Mouse (Mus musculus) ovary, adult 18-20 months (tissue): ENCODE results near the gene Padi6.

Experiments
- DNase-seq: peaks from one replicate; pipeline ENCODE4 v3.0.0; 2022; ENCODE audit warnings: low spot score, mixed read lengths

Padi6 gene

DNA sequence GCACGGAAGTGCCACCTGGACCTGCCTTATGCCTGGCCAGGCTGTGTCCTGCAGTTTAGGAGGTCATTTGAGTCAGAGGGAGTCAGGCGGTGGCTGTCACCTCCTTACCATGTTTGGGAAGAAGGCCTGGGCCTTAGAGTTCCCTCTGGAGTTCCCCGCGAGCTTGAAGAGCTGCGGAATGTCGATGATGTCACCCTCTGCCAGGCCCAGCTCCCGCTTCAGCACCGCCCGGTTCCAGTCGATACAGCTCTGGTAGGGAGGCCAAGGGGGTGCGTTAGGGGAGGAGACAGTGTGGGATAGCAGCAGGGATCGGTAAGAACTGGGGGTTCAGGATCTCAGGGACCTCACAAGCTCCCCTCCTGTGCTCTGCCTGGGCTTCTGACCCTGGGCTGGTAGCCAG, 5.5 kb upstream of the Padi6 start:
- no peak for DNase-seq

DNA sequence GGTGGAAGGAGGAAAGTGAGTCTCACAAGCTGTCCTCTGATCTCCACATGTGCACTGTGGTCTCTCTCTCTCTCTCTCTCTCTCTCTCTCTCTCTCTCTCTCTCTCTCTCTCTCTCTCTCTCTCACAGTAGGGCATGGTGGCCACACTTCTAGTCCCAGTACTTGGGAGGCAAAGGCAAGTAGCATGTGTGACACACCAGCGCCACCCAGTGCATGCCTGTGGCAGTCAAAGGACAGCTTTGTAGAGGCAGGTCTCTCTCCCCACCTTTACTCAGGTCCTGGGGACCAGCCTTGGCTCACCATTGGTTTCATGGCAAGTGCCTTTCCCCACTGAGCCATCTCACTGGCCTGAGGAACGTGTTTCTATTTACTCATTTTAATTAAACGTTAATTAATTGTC, 2.2 kb upstream of the Padi6 start:
- DNase-seq, result no peak

DNA sequence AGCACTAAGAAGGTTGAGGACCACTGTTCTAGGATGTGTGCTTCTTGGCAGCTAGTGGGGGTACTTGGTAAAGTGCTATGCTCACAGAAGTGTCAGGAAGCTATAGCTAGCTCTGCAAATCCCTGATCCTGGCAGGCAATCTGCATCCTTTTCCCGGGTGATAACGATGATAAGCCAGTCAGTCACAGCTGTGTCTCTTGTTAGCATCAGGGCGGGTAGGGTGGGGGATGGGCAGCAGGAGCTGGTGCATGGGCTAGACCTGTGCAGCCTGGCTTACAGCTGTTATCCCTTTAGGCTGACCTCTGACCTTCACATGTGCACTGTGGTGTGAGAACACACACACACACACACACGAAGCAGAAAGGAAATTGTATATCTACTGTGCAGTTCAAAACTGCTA, 643 bp upstream of the Padi6 start:
- no peak for DNase-seq

DNA sequence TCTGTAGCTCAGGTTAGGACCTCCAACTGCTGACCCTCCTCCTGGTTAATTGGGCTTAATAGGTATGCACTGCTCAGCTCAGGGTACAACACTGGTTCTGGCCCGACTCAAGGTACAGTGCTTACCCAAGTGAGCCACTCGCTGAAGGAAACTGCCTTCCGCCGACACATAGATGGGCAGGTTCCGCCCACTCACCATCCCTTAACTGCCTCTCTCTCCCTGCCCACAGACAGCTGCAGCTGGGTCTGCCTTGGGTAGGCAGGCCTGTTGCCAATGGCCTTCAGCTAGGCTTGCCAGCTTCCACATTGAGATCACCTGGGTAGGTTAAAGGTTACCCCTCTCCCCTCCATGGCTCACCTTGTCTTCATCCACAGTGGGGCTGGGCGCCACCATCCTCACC, 1.0 kb downstream of the Padi6 start:
- no peak for DNase-seq

DNA sequence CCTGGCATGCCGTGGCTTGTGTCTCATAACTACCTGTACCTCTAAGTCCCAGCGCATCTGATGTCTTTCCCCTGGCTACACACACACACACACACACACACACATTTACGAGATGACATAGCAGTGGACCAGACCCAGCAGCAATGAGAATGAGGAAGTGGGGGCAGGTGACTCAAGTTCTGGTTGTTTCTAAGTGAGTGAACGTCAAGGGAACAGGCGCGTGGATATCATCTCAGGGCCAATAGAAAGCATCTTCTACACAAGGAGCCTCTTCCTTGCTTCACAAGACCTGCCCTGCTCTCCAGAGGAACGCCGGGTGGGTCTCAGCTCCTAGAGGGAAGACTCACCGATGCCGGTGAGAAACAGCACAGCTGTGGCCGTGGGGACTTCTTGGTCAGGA, 1.8 kb downstream of the Padi6 start:
- no peak for DNase-seq

DNA sequence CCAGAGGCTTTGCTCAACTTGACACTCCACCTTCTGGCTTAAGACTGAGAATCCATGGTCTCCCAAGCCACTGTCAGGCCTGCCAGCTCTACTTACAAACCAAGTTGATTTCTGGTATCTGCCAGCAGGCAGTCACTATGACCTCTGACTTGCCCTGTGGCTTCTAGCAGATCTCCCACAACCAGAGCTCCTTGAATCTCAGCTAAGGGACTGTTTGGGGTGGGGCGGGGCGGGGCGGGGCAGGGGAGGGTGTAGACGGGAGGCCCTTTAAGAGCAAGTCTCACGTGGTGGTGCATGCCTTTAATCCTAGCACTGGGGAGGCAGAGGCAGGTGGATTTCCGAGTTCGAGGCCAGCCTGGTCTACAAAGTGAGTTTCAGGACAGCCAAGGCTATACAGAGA, 9.6 kb downstream of the Padi6 start:
- no peak for DNase-seq

DNA sequence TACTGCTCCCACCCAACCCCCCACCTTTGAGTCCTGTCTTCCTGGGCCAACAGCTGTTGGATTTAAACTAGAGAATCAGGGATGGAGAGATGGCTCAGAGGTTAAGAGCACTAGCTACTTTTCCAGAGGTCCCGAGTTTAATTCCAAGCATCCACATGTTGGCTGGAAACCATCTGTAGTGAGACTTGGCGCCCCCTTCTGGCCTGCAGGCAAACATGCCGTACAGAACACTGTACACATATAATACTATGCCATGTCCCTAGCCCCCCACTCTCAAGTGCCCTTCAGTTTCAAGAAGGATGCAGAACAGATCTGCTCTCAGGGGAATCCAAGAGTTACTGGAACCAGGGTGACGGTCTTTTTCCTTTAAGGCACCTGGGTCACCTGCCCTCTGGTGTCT, 10.8 kb downstream of the Padi6 start:
- no peak for DNase-seq

DNA sequence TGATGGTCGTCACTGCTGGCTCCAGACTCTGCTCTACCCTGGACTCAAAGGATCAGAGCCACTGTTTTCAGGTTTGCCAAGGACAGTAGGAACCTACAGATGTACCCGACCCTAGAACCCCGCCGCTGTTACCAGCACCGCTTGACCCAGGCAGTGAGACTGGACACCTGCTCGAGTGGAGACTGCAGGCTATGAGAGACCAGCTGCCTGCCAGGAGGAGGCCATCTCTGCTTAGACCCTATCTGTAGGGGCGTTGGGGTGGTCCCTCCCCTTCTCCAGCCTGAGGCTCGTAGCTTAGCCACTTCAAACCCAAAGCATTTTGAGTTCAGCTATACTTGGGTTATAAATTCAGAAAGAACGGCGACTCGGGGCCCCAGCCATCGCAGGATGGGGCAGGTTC, 15.5 kb downstream of the Padi6 start:
- DNase-seq, result no peak

DNA sequence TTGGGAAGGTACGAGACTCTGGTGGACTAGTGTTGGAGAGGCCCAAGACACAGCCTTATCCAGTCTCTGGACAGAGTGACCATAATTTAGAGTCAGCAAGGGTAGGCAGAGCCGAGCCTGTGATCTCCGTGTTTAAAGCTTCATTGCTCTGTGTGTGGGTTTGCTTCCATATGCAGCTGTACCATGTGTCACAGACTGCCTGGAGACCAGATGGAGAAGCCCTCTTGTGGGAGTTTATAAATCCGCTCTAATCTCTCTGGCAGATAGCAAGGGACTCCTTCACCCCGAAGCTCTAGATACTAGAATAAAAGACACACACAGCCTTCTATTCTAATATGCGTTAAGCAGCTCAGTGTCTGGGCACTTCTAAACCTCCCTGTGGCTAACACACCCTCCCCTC, 17.7 kb downstream of the Padi6 start:
- DNase-seq, result no peak

DNA sequence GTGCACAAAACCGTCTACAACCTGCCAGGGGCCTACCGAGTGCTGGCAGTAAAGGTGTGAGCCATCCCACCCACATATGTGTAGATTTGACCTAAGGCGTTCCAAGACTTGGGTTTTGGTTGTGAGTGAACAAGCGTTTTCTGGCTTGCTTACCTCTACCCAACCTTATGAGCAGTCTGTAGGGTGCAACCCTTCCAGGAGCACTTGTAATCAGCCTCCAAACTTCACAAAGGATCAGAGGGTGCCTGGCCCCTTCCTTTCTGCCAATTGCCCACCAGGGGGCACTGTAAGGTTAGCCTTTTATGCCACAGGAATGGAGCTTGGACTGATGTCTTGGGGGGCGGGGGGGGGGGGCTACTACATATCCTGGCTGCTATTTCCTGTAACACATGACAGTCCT, 18.6 kb downstream of the Padi6 start:
- no peak for DNase-seq

DNA sequence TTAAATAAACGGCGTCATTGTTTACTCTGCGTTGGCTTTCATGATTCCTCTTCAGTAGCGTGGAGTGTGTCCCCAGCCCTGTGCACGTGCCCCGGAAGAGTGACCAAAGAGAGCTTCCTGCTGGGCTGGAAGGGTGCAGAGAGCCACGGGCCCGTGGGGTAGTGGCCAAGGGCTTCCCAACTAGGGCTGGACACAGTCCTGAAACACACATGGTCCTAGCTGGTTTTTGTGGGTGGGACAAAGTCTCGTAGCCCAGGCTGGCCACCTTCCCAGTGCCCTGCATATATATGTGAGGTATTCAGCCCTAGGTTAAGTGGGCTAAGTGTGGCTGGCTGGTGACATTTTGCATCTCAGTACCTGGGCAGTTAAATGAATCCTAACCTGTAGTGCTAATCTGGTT, 19.3 kb downstream of the Padi6 start:
- DNase-seq, result no peak

DNA sequence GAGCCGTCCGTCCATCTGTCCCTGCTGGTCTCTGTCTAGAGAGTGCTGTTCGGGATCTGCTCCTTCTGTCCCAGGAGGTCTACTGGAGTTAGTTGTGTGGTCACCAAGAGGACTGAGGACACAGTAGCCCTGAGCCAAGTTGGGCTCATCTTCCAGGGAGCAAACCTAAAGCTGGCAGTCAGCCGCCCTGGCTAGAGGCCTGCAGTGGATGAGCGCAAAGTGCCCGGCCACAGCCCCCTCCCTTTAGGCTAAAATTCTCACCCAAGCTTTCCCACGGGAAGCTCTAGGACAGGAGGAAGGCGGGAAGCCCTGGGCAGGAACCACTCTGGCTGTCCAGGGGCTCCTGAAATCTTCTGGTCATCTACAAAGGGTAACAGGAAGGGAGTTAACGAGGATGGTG, 19.7 kb downstream of the Padi6 start:
- DNase-seq, result no peak

DNA sequence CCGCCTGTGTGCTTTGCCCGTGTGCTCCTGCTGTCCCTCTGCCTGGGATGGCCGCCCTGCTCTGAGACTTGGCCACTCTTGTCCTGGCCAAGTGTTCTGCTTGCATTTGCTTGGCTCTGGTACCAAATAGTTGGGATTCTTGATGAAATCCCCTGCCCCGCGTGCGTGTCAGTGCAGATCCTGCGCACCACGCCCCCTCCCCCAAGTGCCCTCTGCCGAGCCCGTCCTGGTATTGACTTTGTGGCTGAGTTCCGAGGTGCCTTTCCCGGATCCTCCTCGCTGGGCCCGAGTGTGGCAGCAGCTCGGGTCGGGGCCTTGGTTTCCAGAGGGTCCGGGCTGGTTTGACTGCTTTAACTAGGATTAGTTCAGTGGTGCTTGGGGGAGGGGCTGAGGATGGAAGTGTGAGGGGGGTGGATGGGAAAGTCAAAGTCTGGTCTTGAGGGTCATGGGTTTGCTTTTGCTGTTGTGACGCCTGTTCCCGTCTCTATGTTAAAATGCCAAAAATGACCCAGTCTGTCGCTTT, 20.4 kb downstream of the Padi6 start:
- DNase-seq, result no peak

DNA sequence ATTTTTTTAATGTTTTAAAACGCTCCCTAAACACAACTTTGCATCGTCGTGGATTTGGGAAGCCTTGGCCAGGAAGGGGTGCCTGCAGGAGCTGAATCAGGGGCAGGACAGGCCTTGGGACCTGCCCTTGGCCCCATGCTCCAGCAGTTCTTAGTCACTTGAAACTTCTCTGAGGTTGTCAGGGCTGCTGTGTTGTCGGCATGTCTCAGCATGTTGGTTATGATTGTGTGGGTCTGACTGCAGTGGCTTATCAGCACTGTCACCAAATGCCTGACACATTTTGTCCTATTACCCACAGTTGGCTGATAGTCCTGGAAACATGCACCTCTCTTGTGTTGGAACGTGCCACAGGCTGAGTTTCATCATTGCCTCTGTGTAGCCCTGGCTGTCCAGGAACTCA, 22.4 kb downstream of the Padi6 start:
- no peak for DNase-seq

DNA sequence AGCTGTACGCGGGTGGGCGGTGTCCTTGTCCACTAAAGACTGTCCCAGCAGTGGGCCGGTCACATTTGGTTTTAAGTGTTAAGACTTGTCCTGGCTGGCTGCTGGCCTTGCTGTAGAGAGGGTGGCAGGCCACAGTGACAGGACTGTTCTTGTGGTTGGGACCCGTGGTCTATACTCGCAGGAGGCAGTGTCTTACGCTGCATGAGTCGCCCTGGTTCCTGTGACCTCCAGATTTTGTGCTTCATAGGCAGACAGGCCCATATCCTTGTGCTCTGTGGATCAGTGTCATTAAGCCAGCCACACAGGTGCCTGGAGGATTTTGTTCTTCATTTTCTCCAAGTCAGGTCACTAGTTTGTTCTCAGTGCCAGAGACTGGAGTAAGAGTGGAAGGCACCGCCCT, 24.0 kb downstream of the Padi6 start:
- no peak for DNase-seq

DNA sequence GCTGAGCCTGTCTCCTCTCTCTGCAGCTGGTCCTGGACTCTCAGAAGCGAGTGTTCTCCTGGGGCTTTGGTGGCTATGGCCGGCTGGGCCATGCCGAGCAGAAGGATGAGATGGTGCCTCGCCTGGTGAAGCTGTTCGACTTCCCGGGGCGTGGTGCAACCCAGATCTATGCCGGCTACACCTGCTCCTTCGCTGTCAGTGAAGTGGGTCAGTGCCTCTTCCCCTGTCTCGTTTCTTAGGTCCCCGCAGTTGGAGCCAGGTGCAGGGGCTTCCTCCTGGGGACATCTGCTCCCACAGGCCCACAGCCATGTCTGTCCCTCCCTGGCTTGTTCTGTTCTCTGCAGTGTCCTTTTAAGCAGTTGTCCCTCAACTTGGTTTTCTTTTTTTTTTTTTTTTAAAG, 25.4 kb downstream of the Padi6 start:
- DNase-seq, result no peak

DNA sequence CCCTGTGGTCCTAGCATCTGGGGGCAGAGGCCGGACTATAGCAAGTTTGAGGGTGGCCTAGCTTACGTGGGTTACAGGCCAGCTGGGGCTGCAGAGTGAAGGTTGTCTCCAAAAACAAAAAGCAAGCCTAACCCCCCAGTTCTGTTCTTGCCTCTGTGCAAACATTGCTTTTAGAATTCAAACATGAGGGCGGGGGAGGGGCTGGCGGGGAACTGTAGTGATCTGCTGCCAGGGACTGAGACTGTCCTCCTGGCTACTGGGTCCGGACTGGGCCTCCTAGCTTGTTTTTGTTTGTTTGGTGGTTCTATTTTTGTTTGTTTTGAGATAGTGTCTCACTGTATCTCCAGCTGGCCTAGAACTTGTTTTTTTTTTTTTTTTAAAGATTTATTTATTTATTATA, 27.9 kb downstream of the Padi6 start:
- DNase-seq, result no peak

DNA sequence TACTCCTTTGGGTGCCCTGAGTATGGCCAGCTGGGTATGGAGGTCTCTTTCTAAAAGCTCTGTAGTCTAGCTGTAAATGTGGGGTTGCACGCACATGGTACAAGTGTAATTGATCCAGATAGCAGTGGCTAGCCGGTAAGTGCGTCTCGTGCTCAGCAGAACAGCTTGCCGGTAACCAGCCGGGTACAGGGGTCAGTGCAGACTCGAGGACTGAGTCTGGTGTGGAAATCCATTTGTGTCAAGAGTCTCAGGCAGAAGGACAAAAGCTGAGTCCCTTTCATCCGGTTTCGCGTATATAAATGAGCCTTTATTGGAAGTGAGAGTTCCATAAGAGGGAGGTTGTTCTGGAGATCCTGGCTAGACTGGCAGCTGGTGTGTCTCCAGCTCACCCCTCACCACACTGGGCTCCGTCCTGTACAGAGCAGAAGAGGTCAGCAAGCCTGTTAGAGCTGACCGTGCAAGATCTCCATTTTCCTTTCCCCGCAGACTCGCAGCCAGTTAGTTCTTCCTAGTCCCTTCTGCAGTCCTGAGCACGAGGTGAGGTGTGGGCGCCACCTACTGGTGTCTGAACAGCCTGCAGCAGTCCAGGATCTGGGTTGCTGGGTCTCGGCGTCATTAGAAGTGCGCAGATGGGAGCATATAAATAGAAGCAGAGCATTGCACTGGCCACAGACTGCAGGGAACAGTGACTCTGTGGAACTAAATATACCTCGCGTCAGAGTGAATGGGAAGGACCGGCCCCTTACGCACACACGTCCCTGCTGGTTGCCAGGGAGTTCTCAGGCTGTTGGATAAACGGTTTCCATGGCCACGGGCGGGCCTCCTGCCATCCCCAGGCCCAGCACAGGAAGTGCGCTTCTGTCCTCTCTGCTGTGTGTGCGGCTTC, 28.7 kb downstream of the Padi6 start:
- DNase-seq, result peak; percentile 63

DNA sequence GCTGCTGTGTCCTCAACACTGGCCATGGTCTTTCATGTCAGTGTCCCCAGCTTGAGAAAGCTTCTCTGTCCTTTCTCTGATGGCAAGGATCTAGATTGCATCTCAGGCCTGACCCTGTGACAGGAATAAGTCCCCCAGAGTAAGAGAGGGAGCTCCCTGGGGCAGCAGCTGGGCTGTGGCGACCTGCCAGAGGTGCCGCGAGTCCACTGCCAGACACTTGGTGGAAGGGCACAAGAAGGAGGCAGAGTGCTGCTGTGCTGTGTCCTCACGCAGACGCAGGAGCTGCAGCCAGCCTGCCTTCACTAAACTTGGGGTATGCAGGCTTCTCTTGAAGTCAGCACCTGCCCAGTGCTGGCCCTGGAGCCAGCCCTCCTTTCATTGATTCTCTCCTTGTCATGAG, 31.1 kb downstream of the Padi6 start:
- no peak for DNase-seq

DNA sequence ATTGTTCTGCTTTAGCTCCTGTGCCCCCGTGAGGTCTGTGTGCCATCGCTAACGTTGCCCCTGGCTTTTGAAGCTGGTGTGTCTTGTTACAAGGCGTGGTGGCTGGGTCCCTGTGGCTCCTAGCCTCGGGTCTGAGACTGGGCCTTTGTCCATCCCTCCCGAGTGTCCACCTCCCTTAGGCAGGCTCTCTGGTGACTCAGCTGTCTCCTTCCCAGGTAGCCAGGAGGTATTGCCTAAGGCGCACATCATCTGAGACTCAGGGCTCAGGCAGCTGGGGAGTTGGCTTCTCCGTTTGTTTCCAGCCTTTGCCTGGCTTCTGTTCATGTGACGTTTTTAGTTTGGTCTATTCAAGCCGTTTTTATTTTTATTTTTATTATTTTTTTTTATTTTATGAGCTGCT, 31.7 kb downstream of the Padi6 start:
- DNase-seq, result no peak

DNA sequence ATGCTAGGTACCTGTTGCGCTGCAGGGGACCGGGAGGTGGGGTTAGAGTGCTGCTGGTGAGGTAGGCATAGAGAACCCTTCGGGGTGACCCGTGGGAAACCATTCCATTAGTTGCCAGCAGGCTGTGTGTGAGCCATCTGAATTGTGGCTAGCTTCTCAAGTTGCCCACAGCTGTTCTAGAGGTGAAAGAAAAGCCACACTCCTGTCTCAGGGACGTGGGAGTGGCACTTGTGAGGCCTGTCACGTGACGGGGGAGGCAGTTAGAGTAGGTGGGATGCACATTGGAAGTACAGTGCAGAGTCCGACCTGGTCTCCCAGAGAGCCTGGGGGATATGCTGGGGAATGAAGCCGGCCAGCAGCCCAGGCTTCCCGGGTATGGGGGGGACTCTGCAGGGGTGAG, 32.8 kb downstream of the Padi6 start:
- no peak for DNase-seq

DNA sequence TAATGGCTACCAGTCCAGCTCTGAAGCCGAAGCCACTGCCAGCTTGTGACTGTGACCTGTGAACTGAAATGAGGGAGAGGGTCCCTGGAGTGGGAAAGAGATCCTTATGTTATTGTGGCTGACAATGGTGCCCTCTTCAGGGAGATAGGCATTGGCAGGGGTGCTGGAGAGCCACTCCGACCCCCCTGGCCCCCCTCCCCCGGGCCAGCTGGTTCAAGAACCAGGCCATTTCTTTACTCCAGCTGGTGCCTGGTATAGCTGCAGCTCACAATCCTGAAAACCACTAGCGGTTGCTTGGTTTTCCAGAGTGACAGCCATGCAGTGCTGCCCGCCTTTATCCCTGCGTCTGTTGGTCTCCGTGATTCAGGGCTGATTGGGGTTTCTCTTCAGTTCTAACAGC, 33.3 kb downstream of the Padi6 start:
- DNase-seq, result no peak

DNA sequence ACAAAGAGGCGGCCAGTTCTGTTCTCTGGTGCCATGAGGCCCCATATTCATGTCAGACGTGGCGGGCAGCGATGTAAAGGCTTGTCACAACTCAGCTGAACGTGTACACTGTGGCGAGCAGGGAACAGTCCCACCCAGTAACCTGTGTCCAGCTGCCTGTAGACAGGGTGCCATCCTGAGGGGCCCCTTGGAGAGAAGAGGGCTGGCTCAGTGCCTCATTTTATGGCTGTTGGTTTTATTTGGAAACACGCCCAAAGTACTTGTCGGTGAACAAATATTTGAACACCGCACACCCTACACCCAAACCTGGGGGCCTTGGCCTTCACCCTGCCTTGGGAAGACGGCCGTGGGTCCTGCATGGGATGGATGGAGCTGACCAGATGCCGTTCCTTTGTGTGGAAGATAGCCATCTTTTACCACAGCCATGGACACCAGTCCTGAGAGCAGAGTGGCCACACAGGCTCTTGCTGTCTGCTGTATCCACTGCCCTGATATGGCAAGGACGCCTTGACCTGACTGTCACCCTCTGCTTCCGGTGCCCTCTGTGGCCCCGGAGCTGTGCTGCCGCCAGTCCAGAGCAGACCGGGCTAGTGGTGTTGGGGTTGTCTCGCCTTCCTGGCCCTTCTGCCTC, 34.0 kb downstream of the Padi6 start:
- DNase-seq, result no peak

DNA sequence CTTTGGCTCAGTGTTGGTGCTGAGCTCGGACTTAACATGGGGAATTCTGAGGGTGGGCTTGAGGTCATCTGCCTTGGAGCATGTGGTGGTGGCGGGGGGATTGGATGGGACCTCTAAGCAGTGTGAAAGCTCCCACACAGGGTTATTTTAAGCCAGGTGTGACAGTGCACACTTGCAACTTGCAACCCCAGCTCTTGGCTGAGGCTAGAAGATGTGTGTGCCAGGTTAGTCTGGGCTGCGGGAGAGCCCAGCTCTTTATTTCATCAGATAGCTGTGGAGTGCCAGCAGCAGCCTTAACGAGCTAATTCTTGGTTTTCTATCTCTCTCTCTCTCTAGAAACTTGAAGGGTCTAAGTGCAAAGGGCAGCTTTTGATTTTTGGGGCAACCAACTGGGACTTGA, 34.8 kb downstream of the Padi6 start:
- no peak for DNase-seq
